In the genomic region with DNA sequence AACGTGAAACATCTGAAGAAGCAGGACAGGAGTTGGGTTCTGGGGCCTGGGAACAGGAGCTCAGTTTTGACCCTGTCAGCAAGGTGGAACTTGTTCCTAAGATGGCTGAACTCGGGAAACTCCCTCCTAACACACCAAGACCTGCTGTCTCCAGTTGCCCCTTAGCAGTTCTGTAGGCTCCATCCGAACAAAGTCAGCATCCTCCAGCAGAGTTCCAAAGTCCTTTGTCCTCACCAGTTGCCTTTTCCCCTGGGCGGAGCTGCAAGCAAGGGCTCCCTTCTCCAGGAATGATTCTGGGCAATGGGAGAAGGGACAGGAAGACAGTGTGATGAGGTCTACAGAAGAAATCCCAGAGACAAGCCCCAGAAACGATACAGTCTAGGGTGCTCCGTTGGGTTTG, we compare ENCODE assay signal across 16 mouse cellular contexts.
"Had no signal": no experiment of that assay in that cellular context is flagged by ENCODE, and none has a peak within 500 bp of the region (broad histone marks: within the 10 kb centered on the region; RNA-seq: fewer than 3 reads in every experiment).

No protein-coding gene starts in this region.

- H3K9me3 ChIP-seq: lung, embryonic 15.5 days; midbrain, embryonic 13.5 days; midbrain, embryonic 15.5 days; neural tube, embryonic 12.5 days; stomach, embryonic 15.5 days had no signal

- ATAC-seq: lung, postnatal 0 days; midbrain, embryonic 13.5 days; midbrain, embryonic 15.5 days had no signal

- H3K4me2 ChIP-seq: lung, embryonic 15.5 days; midbrain, embryonic 11.5 days; midbrain, embryonic 13.5 days; midbrain, embryonic 15.5 days; neural tube, embryonic 12.5 days; stomach, embryonic 15.5 days had no signal

- H3K4me1 ChIP-seq: lung, embryonic 15.5 days; megakaryocyte, embryonic 14.5 days; midbrain, embryonic 13.5 days; neural tube, embryonic 12.5 days; stomach, embryonic 15.5 days had no signal

- DNase-seq: lung, adult 2 months; lung, postnatal 14 days; lung, postnatal 36 days; right cerebral cortex, postnatal 14 days; thymus, adult 2 months; thymus, postnatal 36 days had no signal

- H3K9ac ChIP-seq: lung, embryonic 15.5 days; midbrain, embryonic 13.5 days; midbrain, embryonic 15.5 days; neural tube, embryonic 12.5 days; stomach, embryonic 15.5 days had no signal

- H3K27me3 ChIP-seq: lung, embryonic 15.5 days; midbrain, embryonic 13.5 days; midbrain, embryonic 15.5 days; neural tube, embryonic 12.5 days; stomach, embryonic 15.5 days had no signal

- H3K36me3 ChIP-seq: lung, embryonic 15.5 days; midbrain, embryonic 13.5 days; midbrain, embryonic 15.5 days; neural tube, embryonic 12.5 days; stomach, embryonic 15.5 days had no signal

- H3K27ac ChIP-seq: lung, embryonic 15.5 days; macrophage; midbrain, embryonic 13.5 days; midbrain, embryonic 15.5 days; neural tube, embryonic 12.5 days; stomach, embryonic 15.5 days; stomach, postnatal 0 days had no signal

- H3K4me3 ChIP-seq: lung, embryonic 15.5 days; megakaryocyte, embryonic 14.5 days; midbrain, embryonic 13.5 days; midbrain, embryonic 15.5 days; neural tube, embryonic 12.5 days; stomach, embryonic 15.5 days had no signal
